Comparison of ENCODE assay signal across 23 mouse cellular contexts in the genomic region with DNA sequence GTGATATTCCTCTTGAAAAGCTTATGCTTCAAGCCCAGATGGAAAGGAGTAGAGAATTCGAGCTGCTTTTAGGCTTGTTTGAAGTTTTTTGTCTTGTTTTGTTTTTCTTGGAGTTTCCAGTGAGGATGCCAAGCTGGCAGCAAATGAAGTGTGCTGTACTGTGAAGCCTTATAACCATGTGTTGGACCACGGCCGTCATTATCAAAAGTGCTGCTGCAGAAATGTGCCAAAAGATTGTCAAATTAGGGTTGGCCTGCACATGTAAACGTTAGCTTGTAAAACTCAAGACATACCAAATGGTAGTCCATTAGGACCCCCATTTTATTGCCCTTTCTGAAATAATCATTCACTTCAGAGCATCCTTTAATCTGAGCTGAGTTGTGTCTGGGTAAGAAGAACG.
DNase-seq lines count a peak whose midpoint lies in the region; ATAC-seq and TF ChIP-seq lines count a peak whose summit lies in the region.
"Had no signal": no experiment of that assay in that cellular context is flagged by ENCODE, and none has a peak within 500 bp of the region (broad histone marks: within the 10 kb centered on the region; RNA-seq: fewer than 3 reads in every experiment).

No protein-coding gene starts in this region.

- H3K27me3 ChIP-seq in lung, embryonic 14.5 days (ENCODE audit: insufficient read depth, low read length): no peaks in the 10 kb centered on the region
- H3K27me3 ChIP-seq: heart, embryonic 13.5 days; hindbrain, embryonic 15.5 days; limb, embryonic 13.5 days; liver, embryonic 12.5 days; neural tube, embryonic 13.5 days had no signal

- WGBS in lung, embryonic 14.5 days: 41% methylated on average over 5 of the region's 5 CpGs

- H3K27ac ChIP-seq in lung, embryonic 14.5 days (ENCODE audit: low read depth): no peak overlapping the region
- H3K27ac ChIP-seq: heart, embryonic 13.5 days; hindbrain, embryonic 15.5 days; kidney, postnatal 0 days; limb, embryonic 13.5 days; liver, embryonic 12.5 days; neural tube, embryonic 13.5 days had no signal

- ATAC-seq in lung, embryonic 14.5 days (ENCODE audit: insufficient read depth): peak; percentile 54
- ATAC-seq: liver, embryonic 12.5 days; liver, postnatal 0 days had no signal

- no peak overlapping the region for H3K9ac ChIP-seq in lung, embryonic 14.5 days
- H3K9ac ChIP-seq: heart, embryonic 13.5 days; hindbrain, embryonic 15.5 days; limb, embryonic 13.5 days; liver, embryonic 12.5 days; liver, postnatal 0 days; neural tube, embryonic 13.5 days had no signal

- TF ChIP-seq POLR2A in brain, embryonic 14.5 days (IDR thresholded peaks at IDR 0.05; ENCODE audit: borderline replicate concordance, extremely low read depth, insufficient read depth, insufficient read length, poor library complexity, severe bottlenecking): no peak

- TF ChIP-seq CTCF in lung, embryonic 14.5 days (IDR thresholded peaks at IDR 0.05; ENCODE audit: low read depth): no peak
- TF ChIP-seq CTCF in brain, embryonic 14.5 days (IDR thresholded peaks at IDR 0.05; ENCODE audit: borderline replicate concordance, extremely low read depth, insufficient read depth, insufficient read length): no peak

- H3K4me1 ChIP-seq in lung, embryonic 14.5 days (ENCODE audit: insufficient read depth): no peaks in the 10 kb centered on the region
- H3K4me1 ChIP-seq: heart, embryonic 13.5 days; hindbrain, embryonic 15.5 days; limb, embryonic 13.5 days; liver, embryonic 12.5 days; neural tube, embryonic 13.5 days had no signal

- no peak overlapping the region for H3K4me2 ChIP-seq in lung, embryonic 14.5 days
- H3K4me2 ChIP-seq: heart, embryonic 13.5 days; hindbrain, embryonic 15.5 days; limb, embryonic 13.5 days; liver, embryonic 12.5 days; midbrain, embryonic 11.5 days; neural tube, embryonic 13.5 days had no signal

- no peaks in the 10 kb centered on the region for H3K36me3 ChIP-seq in lung, embryonic 14.5 days (ENCODE audit: insufficient read depth)
- H3K36me3 ChIP-seq: heart, embryonic 13.5 days; hindbrain, embryonic 15.5 days; limb, embryonic 13.5 days; liver, embryonic 12.5 days; neural tube, embryonic 13.5 days had no signal

- no peak overlapping the region for H3K4me3 ChIP-seq in lung, embryonic 14.5 days (ENCODE audit: low read depth, low read length)
- H3K4me3 ChIP-seq: heart, embryonic 13.5 days; hindbrain, embryonic 15.5 days; limb, embryonic 13.5 days; liver, embryonic 12.5 days; neural tube, embryonic 13.5 days had no signal

- no peaks in the 10 kb centered on the region for H3K9me3 ChIP-seq in lung, embryonic 14.5 days (ENCODE audit: low read depth, low read length)
- H3K9me3 ChIP-seq: heart, embryonic 13.5 days; hindbrain, embryonic 15.5 days; limb, embryonic 13.5 days; liver, embryonic 12.5 days; neural tube, embryonic 13.5 days had no signal

- peak; percentile 82 for DNase-seq in lung, embryonic 14.5 days
- DNase-seq in lung, postnatal 25 days (ENCODE audit: low spot score): no peak
- DNase-seq in brain, embryonic 14.5 days (ENCODE audit: low read depth): peak; percentile 94
- DNase-seq in brain, embryonic 18.5 days (ENCODE audit: low read depth, low spot score): peak; percentile 34
- DNase-seq in lung, postnatal 36 days: peak; percentile 23
- DNase-seq in gastrocnemius, adult 18-20 months (ENCODE audit: low spot score): no peak
- DNase-seq: adrenal gland, postnatal 25 days; B cell, adult 2 months; cerebellum, adult 2 months; cerebellum, postnatal 25 days; gastrocnemius, postnatal 10 days; heart, postnatal 10 days; kidney, adult 2 months; kidney, postnatal 4 days; liver, postnatal 0 days; thymus, postnatal 4 days had no signal

Comparison
In these comparisons a context has a peak if more than half of its experiments do, and no peak if none do; other contexts are left out.
1. DNase-seq: peak in lung, embryonic 14.5 days (single experiment), brain, embryonic 14.5 days (single experiment), brain, embryonic 18.5 days (single experiment) and lung, postnatal 36 days (single experiment); none in lung, postnatal 25 days (single experiment) and gastrocnemius, adult 18-20 months (single experiment).